9 mouse cellular contexts compared by ENCODE assay signal in the genomic region with DNA sequence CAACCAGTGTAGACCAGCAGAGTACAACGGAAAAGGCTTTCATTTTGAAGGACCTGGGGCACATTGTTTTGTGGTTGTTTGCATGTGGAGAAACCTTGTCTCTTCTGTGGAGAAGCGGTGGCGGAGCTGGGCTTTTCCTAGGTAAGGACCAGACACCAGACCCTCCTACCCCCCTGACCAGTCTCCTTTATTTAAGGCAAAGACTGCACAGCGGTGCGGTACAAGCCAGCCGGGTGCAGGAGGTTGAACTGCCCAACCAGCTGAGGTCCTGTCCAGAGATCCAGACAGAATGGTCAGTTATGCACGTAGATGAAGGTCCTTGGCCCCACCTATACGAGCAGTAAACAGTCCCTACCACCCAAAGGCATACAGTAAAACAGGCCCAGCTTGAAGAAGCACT. TPM values are rescaled to one million over a fixed set of nuclear protein-coding genes. Genes with fewer than 3 reads are reported as not detected.
DNase-seq lines count a peak whose midpoint lies in the region; ATAC-seq and TF ChIP-seq lines count a peak whose summit lies in the region.
"Had no signal": no experiment of that assay in that cellular context is flagged by ENCODE, and none has a peak within 500 bp of the region (broad histone marks: within the 10 kb centered on the region; RNA-seq: fewer than 3 reads in every experiment).

No protein-coding gene starts in this region.

- H3K4me2 ChIP-seq in lung, embryonic 14.5 days: peak overlapping the region; percentile 55; the same call in 1 of the 2 replicates
- 0 out of 2 replicates have a peak overlapping the region, but pooled peaks have one; percentile 70 for H3K4me2 ChIP-seq in forebrain, embryonic 15.5 days (replicated peaks)
- H3K4me2 ChIP-seq in limb, embryonic 12.5 days: peak overlapping the region; percentile 57; the same call in 1 of the 2 replicates
- peak overlapping the region; percentile 85 for H3K4me2 ChIP-seq in neural tube, embryonic 15.5 days

- H3K4me1 ChIP-seq in lung, embryonic 14.5 days (ENCODE audit: insufficient read depth): no peaks in the 10 kb centered on the region
- peaks cover 35% of the 10 kb centered on the region for H3K4me1 ChIP-seq in forebrain, embryonic 15.5 days
- H3K4me1 ChIP-seq in limb, embryonic 12.5 days (replicated peaks): peaks cover 27% of the 10 kb centered on the region
- peaks cover 36% of the 10 kb centered on the region for H3K4me1 ChIP-seq in neural tube, embryonic 15.5 days

- H3K27ac ChIP-seq in lung, embryonic 14.5 days (ENCODE audit: low read depth): no peak overlapping the region
- no peak overlapping the region for H3K27ac ChIP-seq in forebrain, embryonic 15.5 days (replicated peaks)
- no peak overlapping the region for H3K27ac ChIP-seq in limb, embryonic 12.5 days
- no peak overlapping the region for H3K27ac ChIP-seq in neural tube, embryonic 15.5 days (replicated peaks)
- H3K27ac ChIP-seq in layer of hippocampus, adult 2 months: no peak overlapping the region

- TF ChIP-seq CTCF in lung, embryonic 14.5 days (IDR thresholded peaks at IDR 0.05; ENCODE audit: low read depth): no peak
- TF ChIP-seq CTCF in layer of hippocampus, adult 2 months (conservative IDR thresholded peaks at IDR 0.05): no peak

- no peak for ATAC-seq in lung, embryonic 14.5 days (ENCODE audit: insufficient read depth)
- ATAC-seq in forebrain, embryonic 15.5 days (replicated peaks): no peak
- ATAC-seq in limb, embryonic 12.5 days (ENCODE audit: insufficient number of reproducible peaks, insufficient read depth, low FRiP score, low TSS enrichment, low read depth): no peak
- ATAC-seq in neural tube, embryonic 15.5 days (ENCODE audit: low FRiP score): no peak

- H3K9ac ChIP-seq in lung, embryonic 14.5 days: no peak overlapping the region; the same call in 1 of the 2 replicates
- H3K9ac ChIP-seq in forebrain, embryonic 15.5 days (replicated peaks): no peak overlapping the region
- no peak overlapping the region for H3K9ac ChIP-seq in limb, embryonic 12.5 days (replicated peaks)
- H3K9ac ChIP-seq in neural tube, embryonic 15.5 days (replicated peaks): no peak overlapping the region

- peak overlapping the region; percentile 25; the same call in 1 of the 2 replicates for H3K4me3 ChIP-seq in lung, embryonic 14.5 days (ENCODE audit: low read depth, low read length)
- H3K4me3 ChIP-seq in forebrain, embryonic 15.5 days: no peak overlapping the region
- 0 out of 2 replicates have a peak overlapping the region, but pooled peaks have one; percentile 33 for H3K4me3 ChIP-seq in limb, embryonic 12.5 days (replicated peaks)
- peak overlapping the region; percentile 45 for H3K4me3 ChIP-seq in neural tube, embryonic 15.5 days (replicated peaks)
- no peak overlapping the region for H3K4me3 ChIP-seq in layer of hippocampus, adult 2 months

- 6% methylated on average over 8 of the region's 8 CpGs for WGBS in lung, embryonic 14.5 days
- 1% methylated on average over 8 of the region's 8 CpGs for WGBS in forebrain, embryonic 15.5 days
- WGBS in limb, embryonic 12.5 days: 1% methylated on average over 8 of the region's 8 CpGs
- WGBS in neural tube, embryonic 15.5 days: under 1% methylated on average over 8 of the region's 8 CpGs

- DNase-seq in lung, embryonic 14.5 days: no peak
- no peak for DNase-seq in lung, postnatal 4 days
- no peak for DNase-seq in cerebellum, adult 18-20 months
- no peak for DNase-seq in layer of hippocampus, adult 2 months (ENCODE audit: low spot score in 2 of 2)

- no peaks in the 10 kb centered on the region for H3K9me3 ChIP-seq in lung, embryonic 14.5 days (ENCODE audit: low read depth, low read length)
- H3K9me3 ChIP-seq in forebrain, embryonic 15.5 days: no peaks in the 10 kb centered on the region
- no peaks in the 10 kb centered on the region for H3K9me3 ChIP-seq in limb, embryonic 12.5 days
- H3K9me3 ChIP-seq in neural tube, embryonic 15.5 days (replicated peaks): no peaks in the 10 kb centered on the region

- H3K27me3 ChIP-seq in lung, embryonic 14.5 days (ENCODE audit: insufficient read depth, low read length): peaks cover 81% of the 10 kb centered on the region
- H3K27me3 ChIP-seq in forebrain, embryonic 15.5 days: peaks cover 92% of the 10 kb centered on the region
- H3K27me3 ChIP-seq in limb, embryonic 12.5 days: peaks cover 99% of the 10 kb centered on the region
- peaks cover 93% of the 10 kb centered on the region for H3K27me3 ChIP-seq in neural tube, embryonic 15.5 days (replicated peaks)

- no peaks in the 10 kb centered on the region for H3K36me3 ChIP-seq in lung, embryonic 14.5 days (ENCODE audit: insufficient read depth)
- H3K36me3 ChIP-seq in forebrain, embryonic 15.5 days: no peaks in the 10 kb centered on the region
- no peaks in the 10 kb centered on the region for H3K36me3 ChIP-seq in limb, embryonic 12.5 days
- H3K36me3 ChIP-seq in neural tube, embryonic 15.5 days: no peaks in the 10 kb centered on the region

RNA-seq across cellular contexts. Expression of a gene that starts 2.4 kb away (rescaled TPM):
- not detected in 2 replicates for polyA plus RNA-seq in lung, embryonic 14.5 days (2014; fragmentation: Nextera tagmentation; extraction: Ambion mirVana)
- polyA plus RNA-seq in forebrain, embryonic 15.5 days (2015; fragmentation: Nextera tagmentation; extraction: Ambion mirVana): 0.46 TPM in 1 of 2 replicates, not detected in the other
- polyA plus RNA-seq in limb, embryonic 12.5 days (2016; fragmentation: Nextera tagmentation; extraction: Ambion mirVana): 0.26 and 0.49 TPM in 2 replicates
- polyA plus RNA-seq in neural tube, embryonic 15.5 days (2015; fragmentation: Nextera tagmentation; extraction: Ambion mirVana): 0.73 TPM in 1 of 2 replicates, not detected in the other
- not detected for total RNA-seq in layer of hippocampus, adult 2 months (2021)
- total RNA-seq: layer of hippocampus, adult 18-20 months had no signal
- polyA plus RNA-seq: frontal cortex, adult 2 months had no signal

RNA-seq across cellular contexts. Expression of a gene that starts 10.1 kb away (rescaled TPM):
- not detected in 2 replicates for polyA plus RNA-seq in lung, embryonic 14.5 days (2014; fragmentation: Nextera tagmentation; extraction: Ambion mirVana)
- not detected in 2 replicates for polyA plus RNA-seq in forebrain, embryonic 15.5 days (2015; fragmentation: Nextera tagmentation; extraction: Ambion mirVana)
- polyA plus RNA-seq in limb, embryonic 12.5 days (2016; fragmentation: Nextera tagmentation; extraction: Ambion mirVana): not detected in 2 replicates
- 0.41 and 1.5 TPM in 2 replicates for polyA plus RNA-seq in neural tube, embryonic 15.5 days (2015; fragmentation: Nextera tagmentation; extraction: Ambion mirVana)
- total RNA-seq in layer of hippocampus, adult 2 months (2021): not detected

RNA-seq across cellular contexts. Expression of a gene that starts 28.1 kb away (rescaled TPM):
- polyA plus RNA-seq in lung, embryonic 14.5 days (2014; fragmentation: Nextera tagmentation; extraction: Ambion mirVana): not detected in 2 replicates
- polyA plus RNA-seq in forebrain, embryonic 15.5 days (2015; fragmentation: Nextera tagmentation; extraction: Ambion mirVana): 2.1 and 2.4 TPM in 2 replicates
- polyA plus RNA-seq in limb, embryonic 12.5 days (2016; fragmentation: Nextera tagmentation; extraction: Ambion mirVana): not detected in 2 replicates
- polyA plus RNA-seq in neural tube, embryonic 15.5 days (2015; fragmentation: Nextera tagmentation; extraction: Ambion mirVana): 10.0 and 11.6 TPM in 2 replicates
- 100 to 1,000 TPM; 193 to 196 TPM for total RNA-seq in layer of hippocampus, adult 2 months (2021)

RNA-seq across cellular contexts. Expression of a gene that starts 52.6 kb away (rescaled TPM):
- polyA plus RNA-seq in lung, embryonic 14.5 days (2014; fragmentation: Nextera tagmentation; extraction: Ambion mirVana): 0.05 and 0.14 TPM in 2 replicates
- 0.59 and 0.67 TPM in 2 replicates for polyA plus RNA-seq in forebrain, embryonic 15.5 days (2015; fragmentation: Nextera tagmentation; extraction: Ambion mirVana)
- not detected in 2 replicates for polyA plus RNA-seq in limb, embryonic 12.5 days (2016; fragmentation: Nextera tagmentation; extraction: Ambion mirVana)
- polyA plus RNA-seq in neural tube, embryonic 15.5 days (2015; fragmentation: Nextera tagmentation; extraction: Ambion mirVana): 0.41 and 0.43 TPM in 2 replicates
- total RNA-seq in layer of hippocampus, adult 2 months (2021): 1 to 10 TPM; 2.4 to 2.7 TPM

Comparison
In these comparisons a context has a peak if more than half of its experiments do, and no peak if none do; other contexts are left out.
1. H3K4me3 ChIP-seq: peak in lung, embryonic 14.5 days (single experiment), limb, embryonic 12.5 days (single experiment) and neural tube, embryonic 15.5 days (single experiment); none in forebrain, embryonic 15.5 days (single experiment) and layer of hippocampus, adult 2 months (single experiment).
2. Peak in every context shown above with its lines, with median percentiles within 50 percentile points of each other: H3K4me2 ChIP-seq.